Mouse (Mus musculus) left cerebral cortex, adult 2 months (tissue): ENCODE measurements around the gene Vps13c. TPM values are rescaled to one million over a fixed set of nuclear protein-coding genes. Genes with fewer than 3 reads are reported as not detected.
A peak's percentile ranks its signal among the peaks of the same experiment; 100 is the strongest.

ENCODE experiments used
- DNase-seq, 2 experiments: peaks; one replicate each; pipeline ENCODE4 v3.0.0; 2021 to 2022; ENCODE audit warnings: low spot score in 2 of 2, mixed read lengths in 1 of 2; ENCODE audit errors: extremely low spot score in 1 of 2
- H3K27ac ChIP-seq: fragments of 200-600 bp; 2 replicates; pipeline ENCODE4 v1.8.1; 2022
- H3K4me3 ChIP-seq: fragments of 200-600 bp; 2 replicates; pipeline ENCODE4 v1.8.1; 2022
- CTCF ChIP-seq: fragments of 200-600 bp; IDR thresholded peaks from 2 replicates; pipeline ENCODE4 v1.8.1; 2022; ENCODE audit warnings: antibody characterized with exemption, mild to moderate bottlenecking, moderate library complexity
- intact Hi-C: fragments of 180-260 bp; cut with DNase I; formaldehyde crosslinking; loops from one replicate; pipeline ENCODE4 v1.15.1; 2025
- total RNA-seq, 2 experiments: library from RNA; stranded (reverse); gene quantifications; 2 replicates each; pipeline ENCODE4 v1.2.3; 2021

The Vps13c gene
- total RNA-seq, 2 experiments from 2014 or later = 82.2 to 83.8 TPM

DNA sequence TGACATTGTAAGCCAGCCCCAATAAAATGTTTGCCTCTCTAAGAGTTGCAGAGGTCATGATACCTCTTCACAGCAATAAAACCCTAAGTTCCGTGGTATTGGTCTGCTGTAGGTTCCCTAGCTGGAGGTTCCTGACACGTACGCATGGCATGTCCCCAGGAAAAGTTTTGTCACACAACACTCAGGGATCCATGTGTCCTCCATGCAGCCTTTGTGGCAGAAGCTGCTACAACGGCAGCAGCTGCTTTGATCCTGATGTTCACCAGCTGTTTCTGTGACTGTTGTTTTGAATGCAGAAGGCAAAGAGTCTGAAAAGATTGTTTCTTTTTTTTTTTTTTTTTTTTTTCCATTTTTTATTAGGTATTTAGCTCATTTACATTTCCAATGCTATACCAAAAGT, 27.0 kb upstream of the Vps13c start:
- intact Hi-C loops = no loop called here
- DNase-seq = no peak
- Histone ChIP-seq H3K4me3 (no peak overlapping the region), H3K27ac (no peak overlapping the region)
- TF ChIP-seq CTCF = no peak

DNA sequence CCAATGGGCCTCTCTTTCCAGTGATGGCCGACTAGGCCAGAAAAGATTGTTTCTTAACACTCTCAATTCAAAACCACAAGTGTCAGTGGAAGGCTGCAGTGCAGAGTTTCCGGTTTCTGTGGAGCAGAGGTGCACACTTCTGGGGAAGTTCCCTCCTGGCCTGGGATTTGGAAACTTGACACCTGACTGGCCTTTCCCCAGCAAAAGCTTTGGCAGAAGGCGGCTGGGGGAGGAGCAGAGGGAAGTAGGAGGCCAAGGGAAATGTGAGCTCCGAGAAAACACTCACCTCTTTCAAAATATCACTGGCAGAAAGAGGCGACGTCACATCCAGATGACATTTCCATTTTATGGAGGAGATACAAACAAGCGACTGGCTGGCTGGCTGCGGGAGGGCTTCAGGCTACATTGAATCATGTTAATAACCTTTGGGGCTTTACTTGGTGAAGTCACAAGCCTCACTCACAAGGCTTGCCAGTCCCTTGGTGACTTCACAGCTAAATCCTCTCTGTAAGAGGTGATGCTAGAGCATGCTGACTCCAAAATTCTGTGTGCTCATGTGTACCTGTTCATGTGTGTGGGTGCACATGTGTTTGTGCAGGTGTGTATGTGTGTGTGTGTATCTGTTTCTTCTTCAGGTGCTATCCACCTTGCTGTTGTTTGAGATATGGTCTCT, 26.4 kb upstream of the Vps13c start:
- Histone ChIP-seq H3K27ac (no peak overlapping the region), H3K4me3 (no peak overlapping the region)
- intact Hi-C loops = no loop called here
- no peak for TF ChIP-seq CTCF
- no peak for DNase-seq

DNA sequence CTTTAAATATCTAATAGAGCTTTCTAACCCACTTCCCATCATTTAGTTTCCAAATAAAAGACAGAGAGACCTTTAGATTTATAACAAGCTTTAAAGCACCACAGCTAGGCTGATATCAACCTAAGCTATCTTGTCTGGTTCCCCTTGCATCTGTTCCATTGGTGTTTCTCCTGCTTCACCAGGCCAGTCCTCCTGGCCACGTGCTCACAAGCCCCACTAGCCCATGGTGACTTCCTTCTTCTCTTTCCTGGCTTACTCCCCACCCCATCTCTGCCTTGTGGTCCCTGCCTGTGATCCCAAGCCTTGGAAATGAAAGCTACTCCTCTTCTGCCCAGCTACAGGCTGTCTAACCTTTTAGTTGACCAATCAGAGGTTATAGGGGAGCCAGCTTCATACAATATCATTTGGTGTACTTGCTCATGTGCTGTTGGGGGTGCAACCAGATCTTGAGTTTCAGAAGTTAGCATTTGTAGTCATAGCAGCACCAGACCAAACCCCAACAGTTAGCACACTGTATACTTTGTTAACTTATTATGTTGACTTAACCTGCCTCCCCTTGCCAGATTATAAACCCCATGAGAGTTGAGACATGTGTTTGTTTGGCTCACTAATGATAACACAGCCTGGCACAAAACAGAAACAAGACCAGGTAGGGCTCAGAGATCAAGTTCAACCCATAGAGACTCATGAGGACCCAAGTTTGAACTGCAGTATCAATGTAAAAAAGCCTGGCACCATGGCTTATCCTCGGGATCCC, 23.8 kb upstream of the Vps13c start:
- DNase-seq = no peak
- Histone ChIP-seq H3K4me3 (no peak overlapping the region), H3K27ac (no peak overlapping the region)
- intact Hi-C loops = no loop called here
- no peak for TF ChIP-seq CTCF

DNA sequence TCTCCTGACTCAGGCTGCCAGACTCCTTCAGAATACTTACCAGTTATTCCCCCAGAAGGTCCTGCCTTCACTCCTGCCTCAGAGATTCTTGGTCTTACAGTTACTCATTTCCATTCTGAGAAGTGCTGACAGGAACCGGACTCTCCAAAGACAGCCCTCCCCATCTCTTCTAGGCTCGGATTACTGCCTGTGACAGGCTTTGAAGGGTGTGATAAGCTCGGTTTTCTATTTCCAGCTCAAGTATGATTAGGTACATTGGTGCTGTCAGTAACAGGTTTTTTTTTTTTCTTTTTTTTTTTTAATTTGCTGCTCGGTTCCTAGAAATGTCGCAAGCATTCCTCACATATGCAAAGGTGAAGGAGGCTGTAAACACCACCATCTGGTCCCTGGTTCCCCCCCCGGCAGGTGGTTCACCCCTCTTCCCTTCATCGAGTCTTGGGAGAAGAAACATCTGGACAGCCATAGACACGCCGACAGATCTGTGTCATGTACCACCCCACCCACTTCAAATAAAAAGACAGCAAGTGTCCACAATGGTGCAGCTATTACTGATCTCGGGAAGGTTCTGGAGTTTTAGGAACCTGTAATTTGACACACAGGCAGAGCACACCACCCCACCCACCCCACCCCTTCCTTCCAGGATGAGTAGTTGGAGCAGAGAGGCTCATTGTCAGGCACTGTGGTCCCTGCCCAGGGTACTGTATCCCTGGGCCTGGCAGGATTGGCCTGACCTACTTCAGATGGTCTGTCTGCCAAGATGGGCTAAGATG, 22.1 kb upstream of the Vps13c start:
- no peak for DNase-seq
- Histone ChIP-seq H3K4me3 (no peak overlapping the region), H3K27ac (no peak overlapping the region)
- intact Hi-C loops = no loop called here
- no peak for TF ChIP-seq CTCF

DNA sequence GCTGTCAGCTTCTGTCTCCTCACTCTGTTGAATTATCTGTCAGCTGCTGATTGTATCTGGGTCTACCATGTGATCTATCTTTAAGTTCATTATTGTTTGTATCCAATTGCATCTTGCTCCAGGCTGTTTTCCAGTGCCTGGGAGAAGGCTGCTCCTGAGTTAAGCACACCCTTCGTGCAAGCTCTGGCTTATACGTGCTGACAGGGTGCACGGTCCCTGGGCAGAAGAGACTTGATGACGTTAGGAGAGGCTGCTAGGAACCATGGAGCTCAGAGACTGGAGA, 21.6 kb upstream of the Vps13c start:
- Histone ChIP-seq H3K27ac (no peak overlapping the region), H3K4me3 (no peak overlapping the region)
- DNase-seq = no peak
- TF ChIP-seq CTCF = no peak
- intact Hi-C loops = no loop called here

DNA sequence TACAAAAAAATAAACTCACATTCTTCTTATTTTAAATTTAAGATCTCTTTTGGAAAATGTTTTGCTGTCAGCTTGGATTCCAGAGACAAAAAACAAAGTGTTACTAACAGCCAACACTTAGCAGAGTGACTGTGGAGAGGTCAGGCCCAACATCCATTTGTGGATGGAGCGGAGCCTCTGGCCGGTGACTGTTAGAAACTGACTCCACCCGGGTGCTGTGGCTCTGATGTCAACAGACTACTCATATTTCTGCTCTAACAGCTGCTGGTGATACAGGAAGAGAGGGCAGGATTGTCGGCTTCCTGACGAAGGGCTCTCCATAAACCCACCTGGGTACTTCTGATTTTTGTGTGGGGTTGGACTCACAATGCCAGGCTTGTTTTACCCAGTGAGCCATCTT, 17.1 kb upstream of the Vps13c start:
- Histone ChIP-seq H3K27ac (no peak overlapping the region), H3K4me3 (no peak overlapping the region)
- intact Hi-C loops = no loop called here
- no peak for DNase-seq
- no peak for TF ChIP-seq CTCF

DNA sequence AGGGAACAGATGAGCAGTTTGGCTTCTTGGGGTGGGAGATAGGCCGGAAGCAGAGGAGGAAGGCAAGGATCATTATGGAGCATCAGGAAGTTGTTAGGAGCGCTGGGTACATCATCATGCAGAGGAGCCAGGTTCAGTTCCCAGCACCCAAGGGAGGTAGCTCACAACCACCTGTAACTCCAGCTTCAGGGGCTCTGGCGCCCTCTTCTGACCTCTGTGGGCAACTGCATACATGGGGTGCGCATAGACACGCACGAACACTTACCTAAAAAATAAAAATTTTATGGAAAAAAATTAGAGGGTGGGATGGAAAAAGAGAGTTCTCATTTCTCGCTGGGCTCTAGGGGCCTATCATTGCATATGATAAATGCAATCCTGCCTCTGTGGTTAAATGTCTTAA, 14.7 kb upstream of the Vps13c start:
- H3K4me3 ChIP-seq = no peak overlapping the region
- no peak overlapping the region for H3K27ac ChIP-seq
- intact Hi-C loops = no loop called here
- no peak for TF ChIP-seq CTCF
- DNase-seq = no peak

DNA sequence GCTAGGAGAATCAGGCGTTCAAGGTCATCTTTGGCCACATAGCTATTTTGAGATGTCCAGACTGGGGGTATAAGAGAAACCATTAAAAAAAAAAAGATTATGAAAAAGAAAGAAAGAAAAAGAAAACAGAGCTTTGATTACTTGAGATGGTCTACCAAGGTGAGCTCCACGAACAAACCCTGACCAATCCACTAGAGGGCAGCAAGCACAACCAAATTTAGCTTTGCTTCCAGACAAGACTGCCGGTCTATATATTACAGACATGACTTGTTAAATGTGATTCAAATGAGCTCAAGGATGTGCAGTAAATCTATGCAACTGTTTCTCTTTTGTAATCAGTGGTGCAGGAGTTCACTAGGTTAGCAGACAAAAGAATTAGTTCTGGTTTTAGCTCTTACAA, 12.0 kb upstream of the Vps13c start:
- intact Hi-C loops = loop anchor here (1.0 to 2.0 kb wide), 2 partner anchors 47 to 145 kb away; no protein-coding TSS in a partner anchor
- no peak overlapping the region for H3K27ac ChIP-seq
- H3K4me3 ChIP-seq = no peak overlapping the region
- TF ChIP-seq CTCF = peak; percentile 79
- peak; percentile 45 to 51 for DNase-seq

DNA sequence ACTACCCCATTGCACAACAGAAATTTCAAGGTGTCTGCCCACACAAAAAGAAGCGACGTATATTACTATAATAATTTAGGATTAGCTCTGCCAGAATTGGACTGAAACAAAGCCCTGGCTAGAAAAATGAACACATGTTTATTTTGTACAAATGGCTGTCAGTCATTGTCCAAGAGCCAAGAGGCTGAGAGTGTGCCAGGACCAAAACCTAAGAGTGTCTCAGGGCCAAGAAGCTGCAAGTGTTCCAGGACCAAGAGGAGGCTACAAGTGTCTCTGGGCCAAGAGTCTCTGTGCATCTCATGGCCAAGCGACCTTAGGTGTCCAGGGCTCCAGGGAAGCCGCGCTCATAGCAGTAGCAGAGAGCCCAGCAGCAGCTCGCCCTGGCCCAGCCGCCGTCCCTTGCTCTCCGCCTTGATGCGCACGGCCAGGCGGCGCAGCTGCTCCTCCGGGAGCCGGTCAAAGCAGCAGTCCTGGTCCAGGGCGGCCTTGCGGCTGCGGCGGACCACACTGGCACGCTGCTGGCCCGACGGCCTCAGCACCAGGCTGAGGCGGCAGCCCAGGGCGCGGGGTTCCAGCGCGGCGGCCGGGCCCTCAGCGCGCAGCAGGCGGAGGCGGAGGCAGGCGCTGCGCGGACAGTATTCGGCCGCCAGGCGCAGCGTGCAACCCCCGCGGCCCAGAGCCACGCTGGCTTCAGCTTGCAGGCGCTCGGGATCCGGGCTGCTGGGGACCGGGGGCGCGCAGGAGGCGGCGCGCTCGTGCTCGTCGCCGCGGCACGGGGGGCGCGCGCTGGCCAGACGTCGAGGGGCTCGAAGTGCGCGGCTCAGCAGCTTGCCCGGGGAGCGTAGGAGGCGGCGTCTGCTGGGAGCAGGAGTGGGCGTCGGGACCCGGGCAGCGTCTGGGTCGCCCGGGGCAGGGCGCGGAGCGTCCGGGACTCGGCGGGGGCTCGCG, 9.5 kb upstream of the Vps13c start:
- Histone ChIP-seq H3K4me3 (peak overlapping the region; percentile 50), H3K27ac (no peak overlapping the region)
- peak; percentile 26 to 55 for DNase-seq
- TF ChIP-seq CTCF = no peak
- intact Hi-C loops = no loop called here

DNA sequence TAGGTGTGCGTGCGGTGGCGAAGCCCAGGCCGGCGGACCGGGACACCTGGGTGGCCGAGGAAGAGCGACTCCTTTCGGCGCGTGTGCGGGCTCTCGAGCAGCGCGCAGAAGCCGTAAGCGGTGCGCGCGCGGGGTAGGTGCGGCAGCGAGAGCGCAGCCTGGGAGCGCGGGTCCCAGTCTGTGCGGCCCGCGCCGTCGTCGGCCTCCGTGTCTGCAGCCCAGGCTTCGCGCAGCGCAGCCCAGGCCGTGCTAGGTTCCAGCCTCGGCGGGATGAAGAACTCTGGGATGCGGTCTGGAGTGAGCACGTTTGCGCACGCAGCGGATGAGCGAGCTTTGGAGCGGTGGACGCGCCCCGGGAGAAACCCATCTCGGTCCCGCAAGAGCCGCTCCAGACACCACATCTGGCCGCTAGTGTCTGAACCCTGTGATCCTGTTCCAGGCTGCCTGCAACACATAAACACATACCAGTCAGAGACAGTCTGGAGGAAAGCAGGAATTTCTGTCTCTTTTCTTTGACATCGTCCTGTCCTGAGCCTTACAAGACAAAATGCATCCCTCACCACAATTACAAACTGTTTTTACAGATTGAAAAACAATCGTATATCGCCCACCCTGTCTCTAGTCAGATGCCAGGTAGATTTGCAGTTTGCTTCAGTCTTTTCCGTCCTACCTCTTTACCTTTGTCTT, 8.7 kb upstream of the Vps13c start:
- intact Hi-C loops = no loop called here
- DNase-seq = peak in 1 of 2 experiments; percentile 55
- H3K4me3 ChIP-seq = peak overlapping the region; percentile 50
- no peak overlapping the region for H3K27ac ChIP-seq
- no peak for TF ChIP-seq CTCF

DNA sequence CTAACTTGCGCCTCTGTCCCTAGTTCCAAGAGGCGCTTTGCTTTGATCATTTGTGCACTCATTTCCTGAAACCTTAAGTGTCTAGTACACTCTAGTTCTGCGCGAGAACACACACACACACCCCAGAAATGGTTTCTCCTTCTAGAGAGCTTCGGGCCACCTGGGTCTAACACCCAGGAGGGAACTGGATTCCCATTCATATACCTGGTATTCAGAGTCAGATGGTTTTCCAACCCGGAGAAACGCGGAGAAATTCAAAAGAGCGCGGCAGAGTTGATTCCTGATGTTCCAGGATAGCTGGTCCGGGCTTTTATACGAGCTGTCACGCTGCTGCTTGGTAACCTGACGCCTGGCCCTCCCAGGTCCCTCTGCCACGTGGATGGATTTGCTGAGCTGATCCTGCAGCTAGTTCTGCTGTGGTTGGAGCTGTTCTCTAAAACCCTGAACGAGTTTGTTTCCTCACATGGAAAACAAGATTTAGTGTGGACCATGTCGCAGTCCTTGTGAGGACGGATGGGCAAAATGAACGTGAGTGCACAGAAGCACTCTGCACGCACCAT, 8.1 kb upstream of the Vps13c start, which contains the start of gene C2cd4a:
TSS of gene C2cd4a (minus strand) at position 285 of the 560 bp plus-strand sequence.
- intact Hi-C loops = no loop called here
- Histone ChIP-seq H3K4me3 (peak within 1 kb of the TSS; percentile 50), H3K27ac (no peak within 1 kb of the TSS)
- no peak for DNase-seq
- TF ChIP-seq CTCF = no peak
